Mouse (Mus musculus): ENCODE measurements around the gene Srgn. TPM values are rescaled to one million over a fixed set of nuclear protein-coding genes. Genes with fewer than 3 reads are reported as not detected.

Srgn gene
- 7.3 and 8.7 TPM in 2 replicates for polyA plus RNA-seq (2015; fragmentation: Nextera tagmentation; extraction: Ambion mirVana)

DNA sequence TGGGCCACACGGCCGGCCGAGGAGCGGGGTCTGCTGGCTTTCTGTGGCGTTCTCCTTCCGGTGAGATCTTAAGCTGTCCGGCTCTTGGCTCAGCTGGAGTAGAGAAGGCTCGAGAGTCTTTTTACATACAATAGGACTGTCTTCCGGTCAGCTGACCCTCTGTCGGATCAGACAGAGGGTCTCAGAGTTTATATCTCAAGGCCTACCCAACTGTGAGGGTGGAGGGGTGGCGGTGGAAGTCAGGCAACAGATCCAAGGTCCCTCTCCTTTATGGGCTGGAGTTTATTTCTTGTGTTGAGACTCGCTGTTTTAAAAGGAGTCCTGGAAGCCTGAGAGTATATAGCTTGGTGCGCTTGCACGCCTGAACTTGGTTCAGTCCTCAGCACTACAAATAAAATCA, at the start of gene Srgn:
Gene Srgn (minus strand): TSS at position 101 of the 400 bp plus-strand sequence.
- no peaks in the 10 kb centered on the region for H3K27me3 ChIP-seq
- H3K9ac ChIP-seq (replicated peaks), result no peak within 1 kb of the TSS
- no peaks in the 10 kb centered on the region for H3K4me1 ChIP-seq (replicated peaks)
- H3K9me3 ChIP-seq, result no peaks in the 10 kb centered on the region
- no peak within 1 kb of the TSS for H3K4me3 ChIP-seq (replicated peaks)
- no peak within 1 kb of the TSS for H3K27ac ChIP-seq
- no peaks in the 10 kb centered on the region for H3K36me3 ChIP-seq
- no peak within 1 kb of the TSS for H3K4me2 ChIP-seq (replicated peaks)
- no peak for ATAC-seq
- WGBS, result 87% methylated on average over 14 of the region's 14 CpGs

GRCm38 (mm10) chr10:62575001-62575400, 47.8 kb upstream of the Srgn start:
- H3K27ac ChIP-seq, result no peak overlapping the region
- WGBS, result 94% methylated on average over 13 of the region's 13 CpGs
- H3K4me2 ChIP-seq (replicated peaks), result no peak overlapping the region
- peaks cover 46% of the 10 kb centered on the region for H3K36me3 ChIP-seq
- H3K4me3 ChIP-seq (replicated peaks), result no peak overlapping the region
- H3K27me3 ChIP-seq, result no peaks in the 10 kb centered on the region
- no peak for ATAC-seq
- H3K9me3 ChIP-seq, result no peaks in the 10 kb centered on the region
- H3K4me1 ChIP-seq (replicated peaks), result peaks cover 26% of the 10 kb centered on the region
- H3K9ac ChIP-seq (replicated peaks), result no peak overlapping the region

DNA sequence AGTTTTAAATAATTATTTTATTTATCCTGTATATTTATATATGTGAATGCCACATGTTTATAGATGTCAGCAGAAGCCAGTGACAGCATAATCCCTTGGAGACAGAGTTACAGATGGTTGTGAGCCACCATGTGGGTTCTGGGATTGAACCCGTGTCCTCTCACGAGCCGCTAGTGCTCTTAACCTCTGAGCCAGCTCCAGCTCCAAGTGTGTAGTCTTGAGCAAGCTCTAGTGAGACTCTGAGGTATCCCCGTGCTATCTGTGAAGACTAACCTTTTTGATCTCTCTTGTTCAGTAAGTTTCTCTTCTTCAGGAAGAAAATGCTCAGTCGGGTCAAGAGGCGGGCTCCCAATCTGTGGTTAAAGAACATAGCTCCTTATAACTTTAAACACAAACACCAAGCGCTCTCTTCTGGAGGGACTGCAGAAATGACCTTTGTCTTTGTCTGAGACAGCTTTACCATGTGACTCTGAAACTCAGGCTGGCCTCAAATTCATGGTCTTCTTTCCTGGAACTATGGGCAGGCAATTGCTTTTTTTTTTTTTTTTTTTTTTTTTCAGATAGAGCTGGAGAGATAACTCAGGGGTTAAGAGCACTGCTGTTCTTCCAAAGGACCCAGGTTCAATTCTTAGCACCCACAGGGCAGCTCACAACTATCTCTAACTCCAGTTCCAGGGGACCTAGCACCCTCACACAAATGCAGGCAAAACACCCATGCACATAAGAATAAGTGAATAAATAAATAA, 43.0 kb upstream of the Srgn start:
- no peak for ATAC-seq
- 89% methylated on average over 7 of the region's 7 CpGs for WGBS
- no peaks in the 10 kb centered on the region for H3K9me3 ChIP-seq

GRCm38 (mm10) chr10:62568861-62569260, 41.6 kb upstream of the Srgn start:
- H3K27ac ChIP-seq, result no peak overlapping the region
- H3K9ac ChIP-seq (replicated peaks), result no peak overlapping the region
- H3K4me3 ChIP-seq (replicated peaks), result no peak overlapping the region
- H3K4me2 ChIP-seq (replicated peaks), result no peak overlapping the region
- no peaks in the 10 kb centered on the region for H3K4me1 ChIP-seq (replicated peaks)
- no peak for ATAC-seq
- H3K9me3 ChIP-seq, result no peaks in the 10 kb centered on the region
- H3K36me3 ChIP-seq, result peaks cover 85% of the 10 kb centered on the region
- 97% methylated on average over 4 of the region's 4 CpGs for WGBS
- no peaks in the 10 kb centered on the region for H3K27me3 ChIP-seq

More for the DNA sequence above, 43.0 kb upstream of the Srgn start:
- H3K36me3 ChIP-seq, result peaks cover 84% of the 10 kb centered on the region
- no peak overlapping the region for H3K4me2 ChIP-seq (replicated peaks)
- no peaks in the 10 kb centered on the region for H3K4me1 ChIP-seq (replicated peaks)
- no peak overlapping the region for H3K4me3 ChIP-seq (replicated peaks)
- no peaks in the 10 kb centered on the region for H3K27me3 ChIP-seq
- H3K9ac ChIP-seq (replicated peaks), result no peak overlapping the region
- H3K27ac ChIP-seq, result no peak overlapping the region

DNA sequence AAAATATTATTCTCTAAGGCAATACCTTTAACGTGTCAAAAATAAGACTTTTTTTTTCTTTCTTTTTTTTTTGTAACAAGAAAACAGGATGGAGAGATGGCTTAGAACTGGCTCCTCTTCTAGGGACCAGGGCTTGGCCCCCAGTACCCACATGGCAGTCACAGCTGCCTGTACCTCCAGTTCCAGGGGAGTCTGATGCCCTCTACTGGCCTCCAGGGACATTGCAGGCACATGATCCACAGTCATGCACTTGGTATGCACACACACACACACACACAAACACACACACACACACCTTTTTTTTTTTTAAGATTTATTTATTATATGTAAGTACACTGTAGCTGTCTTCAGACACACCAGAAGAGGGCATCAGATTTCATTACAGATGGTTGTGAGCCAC, 30.5 kb upstream of the Srgn start:
- Histone ChIP-seq H3K4me3 (replicated peaks) (no peak overlapping the region), H3K27ac (no peak overlapping the region), H3K9ac (replicated peaks) (no peak overlapping the region), H3K27me3 (no peaks in the 10 kb centered on the region), H3K4me2 (replicated peaks) (no peak overlapping the region), H3K36me3 (peaks cover 69% of the 10 kb centered on the region), H3K9me3 (no peaks in the 10 kb centered on the region), H3K4me1 (replicated peaks) (no peaks in the 10 kb centered on the region)
- 90% methylated on average over 1 of the region's 1 CpGs for WGBS
- no peak for ATAC-seq

- Histone ChIP-seq H3K4me1 (replicated peaks) (no peaks in the 10 kb centered on the region), H3K4me3 (replicated peaks) (no peak overlapping the region), H3K27me3 (no peaks in the 10 kb centered on the region), H3K9ac (replicated peaks) (no peak overlapping the region), H3K27ac (no peak overlapping the region), H3K36me3 (peaks cover 57% of the 10 kb centered on the region), H3K4me2 (replicated peaks) (no peak overlapping the region), H3K9me3 (no peaks in the 10 kb centered on the region)
- 91% methylated on average over 6 of the region's 6 CpGs for WGBS
- no peak for ATAC-seq
Observed at GRCm38 (mm10) chr10:62556558-62556901, 29.3 kb upstream of the Srgn start.

GRCm38 (mm10) chr10:62555705-62556557, 28.7 kb upstream of the Srgn start:
- WGBS, result 81% methylated on average over 11 of the region's 11 CpGs
- no peak overlapping the region for H3K9ac ChIP-seq (replicated peaks)
- no peaks in the 10 kb centered on the region for H3K27me3 ChIP-seq
- no peak for ATAC-seq
- H3K36me3 ChIP-seq, result peaks cover 54% of the 10 kb centered on the region
- no peaks in the 10 kb centered on the region for H3K4me1 ChIP-seq (replicated peaks)
- no peak overlapping the region for H3K4me3 ChIP-seq (replicated peaks)
- no peaks in the 10 kb centered on the region for H3K9me3 ChIP-seq
- H3K27ac ChIP-seq, result no peak overlapping the region
- no peak overlapping the region for H3K4me2 ChIP-seq (replicated peaks)

- H3K36me3 ChIP-seq, result peaks cover 31% of the 10 kb centered on the region
- no peaks in the 10 kb centered on the region for H3K27me3 ChIP-seq
- H3K4me1 ChIP-seq (replicated peaks), result no peaks in the 10 kb centered on the region
- H3K27ac ChIP-seq, result no peak overlapping the region
- ATAC-seq, result no peak
- H3K9me3 ChIP-seq, result no peaks in the 10 kb centered on the region
- H3K4me3 ChIP-seq (replicated peaks), result no peak overlapping the region
- WGBS, result 83% methylated on average over 12 of the region's 12 CpGs
- H3K9ac ChIP-seq (replicated peaks), result no peak overlapping the region
- H3K4me2 ChIP-seq (replicated peaks), result no peak overlapping the region
Observed at GRCm38 (mm10) chr10:62553611-62554091, 26.4 kb upstream of the Srgn start.

- 82% methylated on average over 7 of the region's 7 CpGs for WGBS
- Histone ChIP-seq H3K4me2 (replicated peaks) (no peak overlapping the region), H3K27me3 (no peaks in the 10 kb centered on the region)
Observed at GRCm38 (mm10) chr10:62550787-62551300, 23.6 kb upstream of the Srgn start.

GRCm38 (mm10) chr10:62549523-62550166, 22.4 kb upstream of the Srgn start:
- Histone ChIP-seq H3K4me2 (replicated peaks) (no peak overlapping the region), H3K9me3 (no peaks in the 10 kb centered on the region), H3K9ac (replicated peaks) (no peak overlapping the region), H3K27ac (no peak overlapping the region), H3K4me1 (replicated peaks) (no peaks in the 10 kb centered on the region), H3K36me3 (peaks cover 8% of the 10 kb centered on the region), H3K27me3 (no peaks in the 10 kb centered on the region), H3K4me3 (replicated peaks) (no peak overlapping the region)
- WGBS, result 33% methylated on average over 14 of the region's 16 CpGs
- ATAC-seq, result no peak

More at GRCm38 (mm10) chr10:62550787-62551300, 23.6 kb upstream of the Srgn start:
- Histone ChIP-seq H3K9me3 (no peaks in the 10 kb centered on the region), H3K4me1 (replicated peaks) (no peaks in the 10 kb centered on the region), H3K4me3 (replicated peaks) (no peak overlapping the region), H3K36me3 (peaks cover 8% of the 10 kb centered on the region), H3K27ac (no peak overlapping the region), H3K9ac (replicated peaks) (no peak overlapping the region)
- ATAC-seq, result no peak

DNA sequence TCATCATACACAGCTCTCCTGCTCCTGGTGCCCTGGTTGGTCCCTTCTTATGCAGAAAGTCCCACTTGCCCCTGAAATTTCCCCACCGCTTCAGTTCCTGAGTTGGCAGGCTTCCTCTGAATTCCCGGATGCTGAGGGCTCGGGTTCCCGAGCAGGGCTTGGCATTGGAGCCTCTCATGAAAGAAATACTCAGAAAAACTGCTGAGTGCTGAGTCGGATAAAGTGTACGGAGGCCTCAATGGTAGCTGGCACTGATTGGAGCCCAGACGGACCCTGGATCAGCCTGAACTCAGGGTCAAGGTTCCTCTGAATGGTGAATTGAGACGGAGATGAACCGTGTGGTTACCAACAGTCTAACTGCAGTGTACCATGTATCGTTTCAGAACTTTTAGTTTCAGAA, 19.2 kb upstream of the Srgn start:
- H3K9me3 ChIP-seq, result no peaks in the 10 kb centered on the region
- WGBS, result 83% methylated on average over 10 of the region's 10 CpGs
- H3K9ac ChIP-seq (replicated peaks), result no peak overlapping the region
- no peak overlapping the region for H3K4me2 ChIP-seq (replicated peaks)
- H3K27ac ChIP-seq, result no peak overlapping the region
- no peaks in the 10 kb centered on the region for H3K36me3 ChIP-seq
- H3K4me1 ChIP-seq (replicated peaks), result no peaks in the 10 kb centered on the region
- H3K27me3 ChIP-seq, result no peaks in the 10 kb centered on the region
- no peak for ATAC-seq
- no peak overlapping the region for H3K4me3 ChIP-seq (replicated peaks)

DNA sequence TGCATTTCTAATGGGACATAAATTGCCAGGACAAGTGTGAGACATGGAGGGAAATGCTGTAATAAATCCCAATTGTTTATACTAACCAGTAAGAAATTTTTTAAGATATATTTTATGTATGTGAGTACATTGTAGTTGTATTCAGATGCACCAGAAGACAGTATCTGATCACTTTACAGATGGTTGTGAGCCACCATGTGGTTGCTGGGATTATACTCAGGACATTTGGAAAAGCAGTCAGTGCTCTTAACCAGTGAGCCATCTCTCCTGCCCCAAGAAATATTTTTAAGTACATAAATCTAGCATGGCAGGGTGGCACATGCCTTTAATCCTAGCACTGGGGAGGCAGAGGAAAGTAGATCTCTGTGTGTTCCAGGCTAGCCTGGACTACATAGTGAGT, 18.5 kb upstream of the Srgn start:
- Histone ChIP-seq H3K27ac (no peak overlapping the region), H3K27me3 (no peaks in the 10 kb centered on the region), H3K9me3 (no peaks in the 10 kb centered on the region), H3K4me2 (replicated peaks) (no peak overlapping the region), H3K9ac (replicated peaks) (no peak overlapping the region), H3K4me1 (replicated peaks) (no peaks in the 10 kb centered on the region), H3K4me3 (replicated peaks) (no peak overlapping the region), H3K36me3 (no peaks in the 10 kb centered on the region)
- ATAC-seq, result no peak
